Mouse (Mus musculus) monocyte, adult 5-6 weeks (primary cell): ENCODE results near the gene Arv1. TPM values are rescaled to one million over a fixed set of nuclear protein-coding genes. Genes with fewer than 3 reads are reported as not detected.

ENCODE experiments used
- ATAC-seq: fragments of 153-309, 156-312 bp; replicated peaks from 2 replicates; pipeline ENCODE4 v1.8.0; 2017; ENCODE audit warnings: mild to moderate bottlenecking; ENCODE audit not compliant: low TSS enrichment, insufficient number of reproducible peaks, severe bottlenecking, poor library complexity, low FRiP score
- total RNA-seq: library from RNA; stranded (forward); fragments of 200-1000, 200-491, 200-594 nt; gene quantifications from 3 replicates; pipeline ENCODE4 v1.2.3, GENCODE M21; 2017

Arv1 gene
- total RNA-seq, 1 experiment from 2014 or later = 1.0 TPM

- ATAC-seq = no peak
These were observed 58.3 kb downstream of the Arv1 start for GRCm38 (mm10) chr8:124780236-124780635.

GRCm38 (mm10) chr8:124782431-124782830 is 60.5 kb downstream of the Arv1 start:
- ATAC-seq = no peak

- ATAC-seq = no peak
These were observed 61.3 kb downstream of the Arv1 start for GRCm38 (mm10) chr8:124783228-124783627.

Other genes starting within 250 kb of the Arv1 start
- 15.1 to 29.5 TPM (median 22.8 TPM) in 3 replicates for gene Cog2, start 201.4 kb upstream of the Arv1 start, total RNA-seq
- not detected in 3 replicates for gene Agt, start 152.4 kb upstream of the Arv1 start, total RNA-seq
- not detected in 3 replicates for gene Capn9, start 146.0 kb upstream of the Arv1 start, total RNA-seq
- 1.1 to 3.5 TPM (median 3.2 TPM) in 3 replicates for gene 2310022B05Rik, start 58.8 kb upstream of the Arv1 start, total RNA-seq
- gene Ttc13, start 156 bp upstream of the Arv1 start, total RNA-seq = 14.5 to 74.3 TPM (median 26.1 TPM) in 3 replicates
- gene Fam89a, start 29.7 kb downstream of the Arv1 start, total RNA-seq = 0.95 to 1.1 TPM in 2 of 3 replicates, not detected in the other
- not detected in 3 replicates for gene Trim67, start 71.0 kb downstream of the Arv1 start, total RNA-seq
- gene Gnpat, start 140.9 kb downstream of the Arv1 start, total RNA-seq = 37.0 to 58.8 TPM (median 41.2 TPM) in 3 replicates
- gene 2810004N23Rik, start 141.0 kb downstream of the Arv1 start, total RNA-seq = 26.0 to 39.2 TPM (median 27.4 TPM) in 3 replicates
- gene Exoc8, start 175.6 kb downstream of the Arv1 start, total RNA-seq = 12.3 to 19.4 TPM (median 13.2 TPM) in 3 replicates
- gene Sprtn, start 175.7 kb downstream of the Arv1 start, total RNA-seq = 15.5 to 26.7 TPM (median 22.1 TPM) in 3 replicates
- 24.4 to 26.1 TPM (median 24.5 TPM) in 3 replicates for gene Egln1, start 227.2 kb downstream of the Arv1 start, total RNA-seq